Mouse (Mus musculus) erythroblast, embryonic 14.5 days (primary cell): ENCODE data around the gene Astn2.

Experiments
- GATA1 ChIP-seq: IDR thresholded peaks from 2 replicates; pipeline ENCODE4 v1.6.1; 2012; ENCODE audit warnings: low read length, inconsistent platforms, mixed read lengths
- TAL1 ChIP-seq: IDR thresholded peaks from 3 replicates; pipeline ENCODE4 v1.6.1; 2012; ENCODE audit warnings: low read length, inconsistent platforms, mixed read lengths

GRCm38 (mm10) chr4:65396806-65397205, 1007.6 kb downstream of the Astn2 start:
- TF ChIP-seq GATA1 (no peak), TAL1 (no peak)
